Mouse (Mus musculus): Measurements from ENCODE around the gene Det1. TPM values are rescaled to one million over a fixed set of nuclear protein-coding genes. Genes with fewer than 3 reads are reported as not detected.

The Det1 gene
- polyA plus RNA-seq, 1 experiment from 2014 or later, result 23.4 TPM

DNA sequence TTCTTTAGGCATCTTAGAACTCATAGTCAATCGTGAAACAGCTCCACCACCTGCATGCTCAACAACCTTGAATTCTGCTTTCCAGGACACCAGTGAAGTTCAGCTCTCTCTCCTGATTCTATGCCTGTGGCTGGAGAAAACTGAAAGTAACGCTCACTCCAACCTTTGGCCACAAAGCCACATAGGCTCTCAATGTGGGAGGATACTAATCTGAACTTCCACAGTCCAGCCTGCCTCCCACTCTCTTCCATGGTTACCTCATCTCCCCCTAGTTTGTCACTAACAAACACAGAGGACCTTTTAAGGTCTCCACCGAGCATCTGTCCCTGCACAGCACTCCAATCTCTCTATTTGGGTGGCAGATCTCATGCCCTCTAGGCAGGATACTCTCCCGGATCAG lies 11.4 kb downstream of the Det1 start:
- Histone ChIP-seq H3K4me1 (0 out of 2 replicates have a peak, but pooled peaks cover 2% of the 10 kb centered on the region), H3K27me3 (ENCODE audit: poor library complexity, severe bottlenecking) (no peaks in the 10 kb centered on the region), H3K9me3 (no peaks in the 10 kb centered on the region), H3K4me3 (no peak overlapping the region), H3K27ac (no peak overlapping the region), H3K36me3 (replicated peaks) (peaks cover 64% of the 10 kb centered on the region)
- 81% methylated on average over 4 of the region's 4 CpGs for WGBS
- no peak for DNase-seq (ENCODE audit: extremely low spot score, low spot score)

DNA sequence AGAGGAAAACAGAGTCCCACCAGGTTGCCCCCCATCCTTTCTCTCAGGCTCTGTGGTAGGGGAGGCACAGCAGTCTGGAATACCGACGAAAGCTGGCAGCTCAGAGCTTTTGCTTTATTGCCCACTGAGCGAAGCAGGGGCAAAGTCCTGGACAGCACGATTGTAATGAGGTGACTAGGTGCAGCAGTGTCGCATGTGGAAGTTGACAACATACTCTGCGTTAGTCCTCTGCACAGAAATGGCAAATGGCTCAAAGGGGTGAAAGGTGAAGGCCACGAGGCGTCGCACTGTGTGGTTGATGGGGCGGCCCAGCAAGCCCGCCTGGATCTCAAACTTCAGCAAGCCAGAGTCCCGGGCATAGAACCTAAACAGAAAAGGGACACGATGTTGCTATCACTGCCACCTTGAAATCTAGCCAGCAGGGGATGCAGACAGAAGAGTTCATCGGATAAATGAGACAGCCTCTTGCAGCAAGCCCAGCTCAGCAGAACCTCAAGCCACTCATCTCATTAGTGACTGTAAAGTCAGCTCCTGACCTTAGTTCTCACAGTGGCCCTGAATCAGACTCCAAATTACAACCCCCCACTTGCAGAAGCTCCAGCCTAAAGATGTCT lies 19.2 kb downstream of the Det1 start:
- peaks cover 75% of the 10 kb centered on the region for H3K36me3 ChIP-seq (replicated peaks)
- H3K27me3 ChIP-seq (ENCODE audit: poor library complexity, severe bottlenecking), result no peaks in the 10 kb centered on the region
- no peaks in the 10 kb centered on the region for H3K4me1 ChIP-seq
- DNase-seq (ENCODE audit: extremely low spot score, low spot score), result no peak
- no peak overlapping the region for H3K27ac ChIP-seq
- WGBS, result 92% methylated on average over 14 of the region's 14 CpGs
- H3K9me3 ChIP-seq, result no peaks in the 10 kb centered on the region
- no peak overlapping the region for H3K4me3 ChIP-seq

DNA sequence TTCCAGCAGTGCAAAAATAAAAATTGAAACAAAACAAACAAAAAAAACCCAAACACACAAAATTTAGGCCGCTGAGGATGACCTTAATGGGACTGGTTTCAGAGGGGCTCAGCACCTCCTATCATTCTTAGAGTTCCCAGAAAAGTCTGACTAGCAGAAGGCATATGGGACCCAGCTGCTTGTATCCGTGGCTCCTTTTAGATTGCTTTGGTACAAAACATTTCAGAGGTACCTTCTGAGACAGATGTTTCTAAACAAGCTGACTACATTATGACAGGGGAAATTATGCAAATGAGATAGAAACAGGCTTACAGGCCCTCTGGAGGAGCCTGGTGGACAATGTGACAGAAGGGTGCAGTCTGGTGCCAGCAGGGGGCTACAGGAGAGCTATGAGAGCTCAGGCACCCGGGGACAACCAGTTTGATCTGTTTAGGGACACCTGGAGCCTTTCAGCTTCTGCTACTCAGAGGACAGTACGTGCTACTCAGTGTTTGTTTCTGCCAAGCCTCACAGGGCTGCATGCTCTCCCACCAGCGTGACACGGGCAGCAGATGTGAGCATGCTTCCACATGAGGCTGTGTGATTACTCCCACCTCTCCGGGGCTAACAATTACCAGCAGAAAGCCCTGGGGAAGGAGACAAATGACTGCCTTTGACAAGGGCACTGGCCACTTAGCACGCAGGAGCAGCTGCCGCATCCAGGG lies 20.2 kb downstream of the Det1 start:
- Histone ChIP-seq H3K27me3 (ENCODE audit: poor library complexity, severe bottlenecking) (no peaks in the 10 kb centered on the region), H3K36me3 (replicated peaks) (peaks cover 75% of the 10 kb centered on the region), H3K4me3 (no peak overlapping the region), H3K4me1 (no peaks in the 10 kb centered on the region), H3K27ac (no peak overlapping the region), H3K9me3 (no peaks in the 10 kb centered on the region)
- DNase-seq (ENCODE audit: extremely low spot score, low spot score), result no peak
- 73% methylated on average over 9 of the region's 9 CpGs for WGBS

DNA sequence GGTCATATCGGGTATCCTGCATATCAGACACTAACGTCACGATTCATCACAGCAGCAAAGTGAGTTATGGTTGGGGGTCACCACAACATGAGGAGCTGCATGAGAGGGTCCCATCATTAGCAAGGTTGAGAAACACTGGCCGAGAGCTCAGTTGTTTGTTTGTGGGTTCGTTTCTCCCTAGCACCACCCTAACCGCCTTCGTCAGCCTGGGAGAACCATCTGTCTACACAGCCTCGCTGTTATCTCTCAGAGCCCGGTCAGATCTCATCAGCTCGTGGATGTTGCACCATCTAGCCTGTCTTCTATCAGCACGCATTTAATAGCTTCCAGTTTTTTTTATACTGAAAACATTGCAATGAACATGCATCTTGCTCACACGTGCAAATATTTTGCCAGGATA lies 28.7 kb downstream of the Det1 start:
- Histone ChIP-seq H3K27ac (no peak overlapping the region), H3K36me3 (replicated peaks) (peaks cover 8% of the 10 kb centered on the region), H3K9me3 (no peaks in the 10 kb centered on the region), H3K4me3 (no peak overlapping the region), H3K27me3 (ENCODE audit: poor library complexity, severe bottlenecking) (no peaks in the 10 kb centered on the region), H3K4me1 (no peaks in the 10 kb centered on the region)
- no peak for DNase-seq (ENCODE audit: extremely low spot score, low spot score)
- WGBS, result 91% methylated on average over 12 of the region's 12 CpGs

DNA sequence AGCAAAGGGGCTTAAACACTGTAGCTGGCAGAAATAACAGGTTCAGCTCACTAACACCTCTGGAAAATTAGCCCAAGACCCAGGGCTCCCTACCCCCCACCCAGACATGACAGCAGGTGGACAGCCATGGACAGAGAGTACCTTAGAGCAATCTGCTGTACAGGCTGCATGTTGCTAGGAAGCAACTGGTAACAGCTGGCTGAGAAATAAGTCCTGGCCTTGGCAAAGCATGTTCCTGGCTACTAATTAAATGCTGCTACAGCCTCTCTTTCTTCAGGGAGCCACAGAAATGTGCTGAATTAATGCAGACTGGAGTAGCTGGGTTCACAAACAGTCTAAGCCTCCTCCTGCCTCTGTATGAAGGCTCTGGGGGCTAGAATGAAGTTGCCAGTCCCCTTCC lies 32.3 kb downstream of the Det1 start:
- Histone ChIP-seq H3K27ac (no peak overlapping the region), H3K36me3 (replicated peaks) (no peaks in the 10 kb centered on the region), H3K4me3 (no peak overlapping the region), H3K27me3 (ENCODE audit: poor library complexity, severe bottlenecking) (no peaks in the 10 kb centered on the region), H3K4me1 (no peaks in the 10 kb centered on the region), H3K9me3 (no peaks in the 10 kb centered on the region)
- no peak for DNase-seq (ENCODE audit: extremely low spot score, low spot score)

DNA sequence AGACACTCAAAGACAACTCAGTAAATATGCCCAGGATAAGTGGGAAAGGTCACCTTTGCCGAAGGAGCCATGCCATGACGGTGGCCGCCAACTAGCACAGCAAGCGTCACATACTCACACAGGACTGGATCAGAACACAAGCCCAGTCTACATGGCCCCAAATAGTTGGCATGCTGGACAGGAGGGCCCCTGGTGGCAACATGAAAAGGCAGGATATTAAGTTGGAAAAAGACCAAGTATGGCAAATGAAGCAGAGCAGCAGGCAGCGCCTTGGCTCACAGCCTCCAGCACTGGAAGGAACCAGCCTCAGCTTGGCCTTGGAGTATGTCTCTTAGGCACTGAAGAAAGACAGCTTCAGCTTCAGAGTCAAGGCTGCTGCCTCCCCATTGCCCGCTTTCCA lies 33.3 kb downstream of the Det1 start:
- 91% methylated on average over 6 of the region's 6 CpGs for WGBS
- DNase-seq (ENCODE audit: extremely low spot score, low spot score), result no peak
- no peaks in the 10 kb centered on the region for H3K27me3 ChIP-seq (ENCODE audit: poor library complexity, severe bottlenecking)
- H3K4me1 ChIP-seq, result no peaks in the 10 kb centered on the region
- no peak overlapping the region for H3K27ac ChIP-seq
- H3K9me3 ChIP-seq, result no peaks in the 10 kb centered on the region
- H3K4me3 ChIP-seq, result no peak overlapping the region
- H3K36me3 ChIP-seq (replicated peaks), result no peaks in the 10 kb centered on the region

DNA sequence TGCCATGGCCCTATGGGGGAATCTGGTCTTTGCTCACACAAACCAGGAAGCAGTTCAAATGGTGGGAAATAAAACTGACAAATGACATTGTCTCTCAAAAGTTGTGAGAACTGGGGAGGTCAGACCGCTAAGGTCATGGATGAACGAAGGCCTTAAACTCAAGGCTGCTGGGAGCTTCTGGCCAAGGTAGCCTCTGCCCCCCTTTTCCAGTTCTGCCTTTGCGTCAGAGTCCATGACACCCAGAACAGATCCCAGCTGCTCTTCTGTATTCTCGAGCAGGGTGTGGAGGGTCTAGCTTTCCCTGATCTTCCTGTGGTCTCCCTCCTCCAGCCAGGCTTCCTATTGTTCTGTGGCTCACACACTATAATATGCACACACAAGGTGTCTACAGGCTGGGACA lies 39.9 kb downstream of the Det1 start:
- no peaks in the 10 kb centered on the region for H3K27me3 ChIP-seq (ENCODE audit: poor library complexity, severe bottlenecking)
- H3K4me3 ChIP-seq, result no peak overlapping the region
- H3K27ac ChIP-seq, result no peak overlapping the region
- H3K36me3 ChIP-seq (replicated peaks), result no peaks in the 10 kb centered on the region
- DNase-seq (ENCODE audit: extremely low spot score, low spot score), result no peak
- H3K4me1 ChIP-seq, result no peaks in the 10 kb centered on the region
- no peaks in the 10 kb centered on the region for H3K9me3 ChIP-seq
- 84% methylated on average over 4 of the region's 4 CpGs for WGBS

DNA sequence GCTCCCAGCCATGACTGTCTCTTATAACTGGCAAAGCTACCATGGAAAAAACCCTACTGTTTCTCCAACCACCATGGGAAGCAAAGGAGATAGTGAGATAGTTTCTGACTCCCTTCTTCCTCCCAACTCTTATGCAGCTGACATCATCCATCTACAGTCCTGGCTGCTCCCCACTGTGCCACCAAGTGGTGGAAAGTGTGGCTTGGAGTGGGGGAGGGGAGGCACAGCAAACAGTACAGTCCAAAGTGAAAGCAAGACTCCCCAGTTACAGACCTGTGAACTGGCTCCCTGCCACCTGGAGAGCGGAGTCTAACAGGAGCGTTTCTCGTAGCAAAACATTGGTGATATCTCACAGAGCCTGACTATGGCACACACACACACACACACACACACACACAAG lies 43.2 kb downstream of the Det1 start:
- H3K4me1 ChIP-seq, result peaks cover 3% of the 10 kb centered on the region
- H3K36me3 ChIP-seq (replicated peaks), result no peaks in the 10 kb centered on the region
- DNase-seq (ENCODE audit: extremely low spot score, low spot score), result no peak
- no peak overlapping the region for H3K27ac ChIP-seq
- H3K27me3 ChIP-seq (ENCODE audit: poor library complexity, severe bottlenecking), result peaks cover 17% of the 10 kb centered on the region
- H3K4me3 ChIP-seq, result no peak overlapping the region
- WGBS, result 92% methylated on average over 3 of the region's 3 CpGs
- H3K9me3 ChIP-seq, result no peaks in the 10 kb centered on the region

DNA sequence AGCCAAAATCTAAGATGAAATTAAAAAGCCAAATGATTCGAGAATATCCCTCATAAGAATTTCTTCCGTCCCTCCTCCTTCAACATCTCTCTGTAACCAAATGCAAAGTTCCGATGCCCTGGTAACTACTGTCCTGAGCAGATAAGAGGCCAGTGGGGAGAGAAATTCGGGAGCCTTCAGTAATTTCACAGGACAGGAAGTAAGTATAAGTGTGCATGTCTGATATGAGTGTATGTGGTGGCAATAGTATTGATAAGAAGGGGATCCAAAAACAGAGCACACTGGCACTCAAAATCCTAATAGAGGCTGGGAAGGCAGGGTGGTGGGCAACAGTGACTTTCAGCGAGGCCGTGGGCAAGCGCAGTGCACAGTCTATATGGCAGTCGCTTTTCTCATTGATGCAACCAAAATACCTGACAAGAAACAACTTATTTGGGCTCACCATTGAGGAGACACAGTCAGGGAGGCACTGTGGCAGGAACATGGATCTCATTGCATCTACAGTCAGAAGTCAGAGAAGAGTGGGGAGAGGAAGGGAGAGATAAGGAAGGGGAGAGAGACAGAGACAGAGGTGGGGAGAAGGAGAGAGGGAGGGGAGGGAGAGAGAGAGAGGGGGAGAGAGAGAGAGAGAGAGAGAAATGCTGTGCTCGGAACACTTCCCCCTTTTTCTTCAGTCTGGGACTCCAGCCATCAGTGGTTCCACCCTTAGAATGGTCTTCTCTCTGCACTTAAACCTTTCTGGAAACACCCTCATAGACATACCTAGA lies 47.1 kb downstream of the Det1 start:
- WGBS, result 85% methylated on average over 9 of the region's 9 CpGs

DNA sequence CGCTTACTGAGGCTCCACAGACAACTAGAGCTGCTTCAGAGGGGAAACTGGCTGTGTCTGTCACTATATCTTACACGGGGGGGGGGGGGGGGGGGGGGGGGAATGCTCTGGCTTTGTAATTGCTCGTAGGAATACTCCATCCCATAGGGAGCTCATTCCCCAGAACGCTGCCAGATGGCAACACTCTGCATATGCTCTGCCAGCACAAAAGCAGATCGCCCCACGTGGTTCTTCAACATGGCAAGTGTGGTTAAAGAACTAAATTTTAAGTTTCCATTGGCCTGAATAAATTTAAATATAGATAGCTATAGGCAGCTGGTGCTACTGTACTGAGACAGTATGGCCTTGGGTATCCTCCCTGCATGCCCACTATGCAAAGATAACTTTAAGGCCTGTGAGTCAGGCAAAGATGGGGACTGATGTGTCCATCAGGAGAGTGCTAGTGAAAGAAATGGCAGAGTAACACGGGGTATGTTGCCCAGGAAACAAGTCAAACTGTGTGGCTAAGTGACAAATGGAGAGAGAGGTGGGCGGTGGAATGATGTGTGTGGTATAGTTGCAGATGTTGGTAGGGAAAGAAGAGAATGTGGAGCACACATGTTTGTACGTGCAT lies 49.1 kb downstream of the Det1 start:
- H3K36me3 ChIP-seq (replicated peaks), result peaks cover 14% of the 10 kb centered on the region
- no peak overlapping the region for H3K4me3 ChIP-seq
- 58% methylated on average over 8 of the region's 9 CpGs for WGBS
- no peaks in the 10 kb centered on the region for H3K9me3 ChIP-seq
- H3K27me3 ChIP-seq (ENCODE audit: poor library complexity, severe bottlenecking), result peaks cover 22% of the 10 kb centered on the region
- H3K4me1 ChIP-seq, result peaks cover 18% of the 10 kb centered on the region
- 0 out of 2 replicates have a peak overlapping the region, but pooled peaks have one; percentile 15 for H3K27ac ChIP-seq
- no peak for DNase-seq (ENCODE audit: extremely low spot score, low spot score)

More for the DNA sequence above, 47.1 kb downstream of the Det1 start:
- H3K36me3 ChIP-seq (replicated peaks), result no peaks in the 10 kb centered on the region
- H3K4me3 ChIP-seq, result no peak overlapping the region
- H3K4me1 ChIP-seq, result peaks cover 18% of the 10 kb centered on the region
- no peaks in the 10 kb centered on the region for H3K9me3 ChIP-seq
- H3K27me3 ChIP-seq (ENCODE audit: poor library complexity, severe bottlenecking), result peaks cover 22% of the 10 kb centered on the region
- H3K27ac ChIP-seq, result no peak overlapping the region
- DNase-seq (ENCODE audit: extremely low spot score, low spot score), result no peak

DNA sequence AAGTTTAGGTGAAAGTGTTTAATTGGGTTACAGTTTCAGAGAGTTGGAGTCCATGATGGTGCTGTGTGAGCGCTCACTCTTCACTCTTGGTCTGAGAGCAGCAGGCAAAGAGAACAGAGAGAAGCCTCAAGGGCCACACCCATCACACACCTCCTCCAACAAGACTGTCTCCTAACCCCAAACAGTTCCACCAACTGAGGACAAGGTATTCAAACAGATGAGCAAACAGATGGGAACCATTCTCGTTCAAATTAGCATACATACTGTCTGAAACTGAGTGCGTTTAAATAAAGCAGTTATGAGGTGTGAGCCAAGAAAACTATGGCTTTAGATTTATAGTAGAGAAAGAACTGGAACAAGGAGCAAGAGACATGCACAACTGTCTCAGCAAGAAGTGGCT lies 50.4 kb downstream of the Det1 start:
- peaks cover 22% of the 10 kb centered on the region for H3K27me3 ChIP-seq (ENCODE audit: poor library complexity, severe bottlenecking)
- H3K36me3 ChIP-seq (replicated peaks), result peaks cover 27% of the 10 kb centered on the region
- no peaks in the 10 kb centered on the region for H3K9me3 ChIP-seq
- no peak overlapping the region for H3K4me3 ChIP-seq
- WGBS, result 93% methylated on average over 3 of the region's 3 CpGs
- no peak for DNase-seq (ENCODE audit: extremely low spot score, low spot score)
- H3K27ac ChIP-seq, result no peak overlapping the region
- H3K4me1 ChIP-seq, result peaks cover 18% of the 10 kb centered on the region

DNA sequence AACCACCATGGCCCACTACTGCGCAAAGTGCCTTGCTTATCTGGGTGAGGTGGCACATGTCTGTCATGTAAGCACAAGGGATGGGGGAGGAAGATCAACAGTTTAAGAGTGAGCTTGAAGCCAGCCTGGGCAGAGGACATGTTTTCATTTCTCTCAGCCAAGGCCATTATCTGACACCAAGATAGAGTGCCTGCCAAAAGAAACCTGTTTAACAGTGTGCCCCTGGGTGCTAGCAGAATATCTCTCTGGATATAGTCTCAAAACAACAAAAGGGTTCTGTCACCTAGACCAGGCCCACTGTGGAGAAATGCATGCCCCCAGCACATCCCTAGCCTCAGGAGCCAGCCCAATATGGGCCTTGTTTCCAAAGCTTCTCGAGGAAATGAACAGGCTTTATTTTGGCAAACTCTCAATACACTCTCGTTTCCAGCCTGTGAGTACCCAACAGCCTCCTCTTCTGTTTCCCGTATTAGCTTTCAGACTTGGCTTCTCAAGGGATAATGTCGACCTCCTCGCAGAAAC lies 52.4 kb downstream of the Det1 start:
- Histone ChIP-seq H3K36me3 (replicated peaks) (peaks cover 46% of the 10 kb centered on the region), H3K9me3 (no peaks in the 10 kb centered on the region), H3K27ac (no peak overlapping the region), H3K4me1 (peaks cover 18% of the 10 kb centered on the region), H3K4me3 (no peak overlapping the region), H3K27me3 (ENCODE audit: poor library complexity, severe bottlenecking) (0 out of 2 replicates have a peak, but pooled peaks cover 5% of the 10 kb centered on the region)
- no peak for DNase-seq (ENCODE audit: extremely low spot score, low spot score)
- WGBS, result 88% methylated on average over 6 of the region's 6 CpGs
